Mouse (Mus musculus) left cerebral cortex, postnatal 25 days (tissue): ENCODE data around the gene Slc22a23. TPM values are rescaled to one million over a fixed set of nuclear protein-coding genes. Genes with fewer than 3 reads are reported as not detected.
A peak's percentile ranks its signal among the peaks of the same experiment; 100 is the strongest.

Experiments
- DNase-seq, 2 experiments: peaks; one replicate each; pipeline ENCODE4 v3.0.0; 2022; ENCODE audit warnings: low spot score in 2 of 2, mixed read lengths in 1 of 2
- intact Hi-C: fragments of 180-260 bp; cut with DNase I; formaldehyde crosslinking; loops from one replicate; pipeline ENCODE4 v1.15.1; 2025
- total RNA-seq, 2 experiments: library from RNA; stranded (reverse); gene quantifications; 2 replicates each; pipeline ENCODE4 v1.2.3; 2021

Gene Slc22a23
- total RNA-seq, 2 experiments from 2014 or later = 58.9 to 59.3 TPM

DNA sequence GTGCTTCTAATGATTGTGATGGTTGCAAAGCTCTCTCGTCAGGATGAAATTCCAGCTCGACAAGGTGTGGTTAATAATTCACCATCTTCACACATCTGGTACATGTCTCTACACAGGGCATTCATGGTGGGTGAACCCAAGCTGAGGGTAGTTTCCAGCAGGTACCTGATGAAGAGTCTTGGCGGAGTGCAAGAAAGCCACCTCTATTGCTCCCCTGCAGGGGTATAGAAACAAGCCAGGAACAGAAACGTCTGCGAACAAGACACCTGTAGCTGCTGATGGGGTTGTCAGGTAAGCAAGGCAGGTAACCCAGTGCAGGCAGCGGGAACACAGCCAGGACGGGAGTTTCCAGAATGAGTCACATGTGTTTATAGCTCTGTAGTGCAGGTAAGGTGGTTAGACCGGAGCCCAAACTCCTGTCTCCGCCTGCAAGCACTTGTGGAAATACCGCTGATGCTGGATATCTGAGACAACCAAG, 132.2 kb downstream of the Slc22a23 start:
- DNase-seq = no peak
- intact Hi-C loops = no loop called here

DNA sequence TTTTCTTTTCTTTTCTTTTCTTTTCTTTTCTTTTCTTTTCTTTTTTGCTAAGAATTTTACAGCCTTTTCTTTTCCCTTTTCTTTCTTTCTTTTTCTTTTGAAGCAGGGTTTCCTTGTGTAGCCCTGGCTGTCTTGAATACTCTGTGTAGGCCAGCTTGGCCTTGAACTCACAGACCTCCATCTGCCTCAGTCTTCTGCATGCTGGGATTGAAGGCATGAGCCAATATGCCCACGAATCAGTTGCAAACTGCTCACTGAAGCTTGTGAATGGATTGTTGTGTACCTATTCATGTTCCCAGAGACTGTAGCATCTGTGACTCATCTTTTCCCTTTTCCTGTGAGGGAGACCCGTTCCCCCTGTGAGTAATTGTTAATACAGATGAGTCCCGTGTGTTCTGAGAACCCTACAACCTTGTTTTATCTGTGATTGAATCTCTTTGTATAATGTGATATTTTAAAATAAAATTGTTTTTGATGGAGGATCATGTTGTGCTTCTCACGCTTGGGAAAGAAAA, 133.7 kb downstream of the Slc22a23 start:
- intact Hi-C loops = no loop called here
- DNase-seq = no peak

GRCm38 (mm10) chr13:34207714-34208470, 137.1 kb downstream of the Slc22a23 start:
- intact Hi-C loops = no loop called here
- no peak for DNase-seq

- no peak for DNase-seq
- intact Hi-C loops = no loop called here
Measured at GRCm38 (mm10) chr13:34205216-34205615, 139.8 kb downstream of the Slc22a23 start.

DNA sequence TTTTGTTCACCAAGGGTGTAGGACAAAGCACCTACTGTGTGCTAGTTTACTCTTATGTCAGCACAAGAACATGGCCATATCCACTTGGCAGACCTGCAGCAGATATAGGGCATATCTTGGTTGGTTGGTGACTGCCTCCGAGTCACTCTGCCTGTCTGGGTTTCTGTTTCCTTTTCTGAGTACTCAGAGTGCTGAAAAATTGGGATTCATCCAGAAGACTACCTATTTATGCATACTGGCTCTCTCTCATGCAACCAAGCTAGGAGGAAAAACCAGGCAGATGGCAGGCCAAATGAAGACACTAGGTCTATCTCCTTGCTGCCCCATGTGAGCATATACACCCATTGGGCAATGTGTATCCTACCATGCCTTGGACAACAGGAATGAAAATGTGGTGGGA, 149.3 kb downstream of the Slc22a23 start:
- intact Hi-C loops = no loop called here
- peak in 1 of 2 experiments; percentile 78 for DNase-seq

DNA sequence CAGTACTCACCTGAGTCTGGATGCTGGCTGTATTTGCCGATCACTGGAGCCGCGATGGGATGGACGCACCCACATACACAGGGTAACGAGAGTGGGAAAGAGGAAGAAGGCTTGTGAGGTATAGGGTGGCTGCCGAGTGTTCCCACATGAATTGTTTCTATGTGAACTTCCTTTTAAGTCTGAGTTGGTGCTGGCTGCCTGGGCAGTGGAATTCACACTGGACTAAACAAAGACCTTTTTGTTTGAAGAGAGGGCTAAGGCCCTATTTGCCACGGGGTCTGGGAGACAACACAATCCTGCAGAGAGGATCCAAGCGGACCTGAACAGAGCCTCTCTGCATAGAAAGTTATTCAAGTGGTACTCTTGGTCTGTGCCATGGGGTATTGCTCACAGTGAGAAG, 151.6 kb downstream of the Slc22a23 start:
- peak in 1 of 2 experiments; percentile 28 for DNase-seq
- intact Hi-C loops = no loop called here

GRCm38 (mm10) chr13:34192414-34193191, 152.4 kb downstream of the Slc22a23 start:
- DNase-seq = peak; percentile 40 to 41
- intact Hi-C loops = no loop called here

GRCm38 (mm10) chr13:34187571-34187970, 157.4 kb downstream of the Slc22a23 start:
- peak; percentile 68 to 82 for DNase-seq
- intact Hi-C loops = loop anchor here (1.0 to 5.0 kb wide), 2 partner anchors 449 to 685 kb away; no protein-coding TSS in a partner anchor

DNA sequence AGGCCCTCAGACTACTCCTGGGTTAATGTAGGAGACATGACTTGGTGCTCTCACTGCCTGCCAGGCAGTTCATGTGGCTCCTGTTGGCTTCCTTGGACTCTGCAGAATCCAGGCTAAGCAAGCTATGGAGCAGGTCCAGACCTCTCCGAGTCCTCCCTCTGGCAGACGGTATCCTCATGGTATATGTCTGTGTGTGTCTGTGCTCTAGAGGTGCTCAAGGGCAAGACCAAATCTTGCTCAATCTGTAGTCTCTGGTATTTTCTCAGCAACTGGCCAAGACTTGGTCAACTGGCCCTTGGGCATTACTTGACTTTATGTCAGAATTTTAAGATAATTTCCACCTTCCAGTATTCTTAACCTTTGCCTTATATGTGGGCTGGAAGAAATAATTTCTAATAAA, 159.6 kb downstream of the Slc22a23 start:
- DNase-seq = no peak
- intact Hi-C loops = loop anchor here (5.0 kb wide), 1 partner anchor 687 kb away; no protein-coding TSS in a partner anchor

GRCm38 (mm10) chr13:34181624-34182023, 163.4 kb downstream of the Slc22a23 start:
- intact Hi-C loops = no loop called here
- no peak for DNase-seq

GRCm38 (mm10) chr13:34174025-34174424, 171.0 kb downstream of the Slc22a23 start:
- DNase-seq = no peak
- intact Hi-C loops = no loop called here

DNA sequence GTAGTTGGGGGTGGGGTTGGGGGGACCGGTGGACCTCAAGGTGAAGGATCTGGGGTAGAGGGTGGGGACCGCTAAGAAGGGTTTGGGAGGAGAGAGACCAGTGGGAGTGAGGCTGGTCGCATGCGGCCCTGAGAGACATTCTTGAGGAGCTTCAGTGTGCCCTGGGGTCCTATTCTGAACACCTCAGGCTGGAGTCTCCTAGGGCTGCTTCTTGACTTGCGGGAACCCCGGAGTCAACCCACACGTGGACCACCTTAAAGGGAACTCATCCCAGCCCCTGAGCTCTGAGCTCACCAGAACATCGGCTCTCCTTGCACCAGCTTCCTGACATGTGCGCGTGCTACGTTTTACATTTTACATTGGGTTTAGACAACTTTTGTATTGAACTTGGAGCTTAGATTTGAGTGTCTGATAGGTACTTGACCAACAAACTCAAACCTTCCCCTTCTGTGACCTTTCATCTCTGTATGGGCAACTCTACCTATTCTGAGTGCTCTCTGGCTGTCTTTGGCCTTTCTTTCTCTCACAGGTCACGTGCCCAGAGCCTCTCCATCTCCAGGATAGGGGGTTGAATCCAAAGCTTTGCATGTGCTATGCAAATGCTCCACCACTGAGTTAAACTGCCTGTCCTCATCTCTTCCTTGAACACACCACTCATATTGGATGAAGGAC, 181.5 kb downstream of the Slc22a23 start:
- intact Hi-C loops = no loop called here
- DNase-seq = no peak

DNA sequence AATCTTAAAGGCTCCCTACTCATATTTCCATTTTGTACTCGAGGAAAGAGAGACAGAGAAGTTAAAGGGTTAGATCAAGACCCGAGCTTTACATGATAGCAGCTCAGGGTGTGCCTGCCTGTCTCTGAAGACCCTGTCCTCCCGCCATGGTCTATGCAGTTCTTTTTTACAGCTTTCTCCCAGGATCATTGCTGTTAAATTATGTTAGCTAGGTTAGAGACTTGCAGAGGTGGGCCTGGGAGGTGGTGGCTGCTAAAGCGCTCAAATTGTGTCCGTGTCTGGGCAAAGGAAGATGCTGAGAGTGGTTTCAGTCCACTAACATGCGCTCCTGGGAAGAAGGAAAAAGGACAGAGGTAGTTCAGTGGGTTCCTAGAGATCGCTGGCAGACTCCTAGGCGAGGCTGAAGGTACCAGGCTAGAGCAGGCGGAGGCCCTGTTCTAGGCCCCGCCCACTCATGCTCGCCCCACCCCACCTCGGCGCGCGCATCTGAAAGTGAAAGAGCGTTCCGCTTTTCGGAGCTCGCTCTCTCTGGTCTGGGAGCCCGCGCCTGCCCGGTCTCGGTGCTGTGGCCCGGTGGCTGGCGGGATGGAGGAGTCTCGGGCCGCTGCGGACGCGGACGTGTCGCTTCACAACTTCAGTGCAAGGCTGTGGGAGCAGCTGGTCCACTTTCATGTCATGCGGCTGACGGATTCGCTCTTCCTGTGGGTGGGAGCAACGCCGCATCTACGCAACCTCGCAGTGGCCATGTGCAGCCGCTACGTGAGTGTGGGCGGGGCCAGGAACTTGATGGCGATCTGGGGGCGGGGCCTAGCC, 182.3 kb downstream of the Slc22a23 start, which contains the start of gene Psmg4:
Psmg4 (plus strand) TSS at position 474 of the 813 bp plus-strand sequence.
- intact Hi-C loops = no loop called here
- DNase-seq = peak; percentile 93 to 94

DNA sequence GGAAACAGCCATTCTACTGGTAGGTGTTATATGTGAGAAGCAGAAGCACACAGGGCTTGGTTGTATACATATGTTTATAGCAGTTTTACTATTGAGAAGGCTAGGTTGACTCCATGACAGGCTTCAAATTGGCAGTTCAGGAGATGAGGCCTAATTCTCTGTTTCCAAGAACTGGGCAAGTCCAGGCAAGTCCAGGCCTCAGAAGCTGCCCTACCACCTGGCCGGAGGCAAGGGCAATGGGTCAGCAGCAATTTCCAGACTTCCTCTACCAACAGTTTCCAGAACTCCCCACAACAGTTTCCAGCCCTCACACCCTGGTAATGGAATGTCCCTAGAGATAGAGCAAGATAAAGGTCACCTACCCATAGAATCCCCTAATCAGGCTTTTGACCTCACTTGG, 185.1 kb downstream of the Slc22a23 start:
- intact Hi-C loops = loop anchor here (10.0 kb wide), 1 partner anchor 205 kb away; no protein-coding TSS in a partner anchor
- DNase-seq = no peak

- DNase-seq = no peak
- intact Hi-C loops = loop anchor here (10.0 kb wide), 1 partner anchor 203 kb away; no protein-coding TSS in a partner anchor
Measured at GRCm38 (mm10) chr13:34157596-34158157, 187.3 kb downstream of the Slc22a23 start.

DNA sequence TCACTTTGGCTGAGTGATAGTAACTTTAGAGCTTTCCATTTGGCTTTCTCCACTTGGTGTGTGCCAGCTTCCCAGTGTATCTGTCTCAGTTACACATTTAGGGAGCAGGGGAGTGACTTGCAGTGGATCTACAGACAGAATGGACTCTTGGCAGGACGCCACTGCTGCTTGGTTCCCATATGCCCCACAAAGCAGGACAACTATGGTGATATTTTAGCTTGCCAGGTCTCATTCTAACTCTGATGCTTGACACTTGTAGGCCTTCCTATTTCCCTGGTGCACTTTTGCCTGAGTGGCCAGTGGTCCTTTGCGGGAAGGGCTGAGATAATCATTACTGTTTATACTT, 188.2 kb downstream of the Slc22a23 start:
- intact Hi-C loops = loop anchor here (10.0 kb wide), 1 partner anchor 202 kb away; no protein-coding TSS in a partner anchor
- no peak for DNase-seq

DNA sequence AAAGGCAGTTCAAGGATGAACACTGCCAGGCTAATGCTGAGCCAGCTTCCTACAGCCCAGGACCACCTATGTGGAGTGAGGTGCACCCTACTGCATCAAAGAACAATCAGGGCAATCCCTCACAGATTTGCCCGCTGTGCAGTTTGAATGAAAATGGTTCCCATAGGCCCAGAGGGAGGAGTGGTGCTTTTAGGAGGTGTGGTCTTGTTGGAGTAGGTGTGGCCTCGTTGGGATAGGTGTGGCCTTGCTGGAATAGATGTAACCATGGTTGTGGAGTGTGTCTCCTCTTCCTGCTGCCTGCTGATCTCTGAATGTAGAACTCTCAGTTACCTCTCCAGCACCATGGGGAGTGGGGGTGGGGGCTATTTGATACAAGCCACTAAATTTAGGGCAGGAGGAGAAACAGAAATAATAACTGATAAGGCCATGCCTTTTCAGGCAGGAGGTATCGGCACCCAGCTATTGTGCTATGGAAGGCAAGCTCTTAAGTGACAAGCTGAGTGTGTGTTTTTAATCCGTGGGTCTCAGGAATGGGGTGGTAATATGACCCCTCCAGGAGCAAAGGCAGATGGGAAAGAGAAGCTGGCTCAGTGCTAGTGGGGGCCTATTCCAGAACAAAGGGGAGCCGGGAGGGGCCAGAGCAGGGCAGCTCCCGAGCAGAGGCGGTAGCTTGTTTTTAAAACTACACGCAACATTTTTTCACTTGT, 188.7 kb downstream of the Slc22a23 start:
- intact Hi-C loops = loop anchor here (10.0 kb wide), 1 partner anchor 201 kb away; no protein-coding TSS in a partner anchor
- no peak for DNase-seq

GRCm38 (mm10) chr13:34154931-34155272, 190.1 kb downstream of the Slc22a23 start:
- DNase-seq = peak; percentile 75 to 85
- intact Hi-C loops = loop anchor here (1.0 to 10.0 kb wide), 3 partner anchors 77 to 200 kb away; partner anchors contain the start of gene Tubb2a
